Mouse (Mus musculus): Measurements from ENCODE around the gene Ikzf1. TPM values are rescaled to one million over a fixed set of nuclear protein-coding genes. Genes with fewer than 3 reads are reported as not detected.

Gene Ikzf1
- total and polyA plus RNA-seq, 2 experiments from 2014 or later, result 0.19 to 1.0 TPM

GRCm38 (mm10) chr11:11776071-11776821 lies 91.4 kb downstream of the Ikzf1 start:
- no peak for DNase-seq (ENCODE audit: low spot score)
- Histone ChIP-seq H3K9me3 (replicated peaks; ENCODE audit: control insufficient read depth, low read length) (no peaks in the 10 kb centered on the region), H3K36me3 (replicated peaks; ENCODE audit: control insufficient read depth, insufficient read depth, low read length) (no peaks in the 10 kb centered on the region), H3K4me1 (ENCODE audit: control insufficient read depth, insufficient read depth) (no peaks in the 10 kb centered on the region), H3K4me2 (ENCODE audit: low read depth, low read length) (no peak overlapping the region), H3K4me3 (ENCODE audit: low read depth, low read length) (no peak overlapping the region), H3K9ac (replicated peaks; ENCODE audit: low read depth, low read length) (no peak overlapping the region), H3K27ac (ENCODE audit: low read depth) (no peak overlapping the region), H3K27me3 (ENCODE audit: control insufficient read depth, insufficient read depth, low read length) (no peaks in the 10 kb centered on the region)
- 63% methylated on average over 4 of the region's 4 CpGs for WGBS
- no peak for TF ChIP-seq EP300 (IDR thresholded peaks at IDR 0.05; ENCODE audit: low read depth)
- TF ChIP-seq CTCF (IDR thresholded peaks at IDR 0.05; ENCODE audit: low read depth), result no peak
- ATAC-seq (ENCODE audit: insufficient read depth, low read depth), result no peak

- Histone ChIP-seq H3K27ac (ENCODE audit: low read depth) (no peak overlapping the region), H3K9ac (replicated peaks; ENCODE audit: low read depth, low read length) (no peak overlapping the region), H3K9me3 (replicated peaks; ENCODE audit: control insufficient read depth, low read length) (no peaks in the 10 kb centered on the region), H3K4me1 (ENCODE audit: control insufficient read depth, insufficient read depth) (no peaks in the 10 kb centered on the region), H3K4me2 (ENCODE audit: low read depth, low read length) (no peak overlapping the region), H3K27me3 (ENCODE audit: control insufficient read depth, insufficient read depth, low read length) (no peaks in the 10 kb centered on the region), H3K4me3 (ENCODE audit: low read depth, low read length) (no peak overlapping the region), H3K36me3 (replicated peaks; ENCODE audit: control insufficient read depth, insufficient read depth, low read length) (no peaks in the 10 kb centered on the region)
- no peak for ATAC-seq (ENCODE audit: insufficient read depth, low read depth)
- TF ChIP-seq EP300 (IDR thresholded peaks at IDR 0.05; ENCODE audit: low read depth), result no peak
- no peak for TF ChIP-seq CTCF (IDR thresholded peaks at IDR 0.05; ENCODE audit: low read depth)
- no peak for DNase-seq (ENCODE audit: low spot score)
- 75% methylated on average over 7 of the region's 7 CpGs for whole genome bisulfite sequencing
These were observed 92.0 kb downstream of the Ikzf1 start for GRCm38 (mm10) chr11:11776822-11777174.

GRCm38 (mm10) chr11:11777246-11777645 lies 92.4 kb downstream of the Ikzf1 start:
- ATAC-seq (ENCODE audit: insufficient read depth, low read depth), result no peak
- TF ChIP-seq CTCF (IDR thresholded peaks at IDR 0.05; ENCODE audit: low read depth) (no peak), EP300 (IDR thresholded peaks at IDR 0.05; ENCODE audit: low read depth) (no peak)
- no peaks in the 10 kb centered on the region for H3K36me3 ChIP-seq (replicated peaks; ENCODE audit: control insufficient read depth, insufficient read depth, low read length)
- H3K9ac ChIP-seq (replicated peaks; ENCODE audit: low read depth, low read length), result no peak overlapping the region
- H3K4me1 ChIP-seq (ENCODE audit: control insufficient read depth, insufficient read depth), result no peaks in the 10 kb centered on the region
- no peak overlapping the region for H3K4me2 ChIP-seq (ENCODE audit: low read depth, low read length)
- no peak overlapping the region for H3K4me3 ChIP-seq (ENCODE audit: low read depth, low read length)
- no peaks in the 10 kb centered on the region for H3K9me3 ChIP-seq (replicated peaks; ENCODE audit: control insufficient read depth, low read length)
- no peak for DNase-seq (ENCODE audit: low spot score)
- H3K27ac ChIP-seq (ENCODE audit: low read depth), result no peak overlapping the region
- 68% methylated on average over 3 of the region's 3 CpGs for WGBS
- no peaks in the 10 kb centered on the region for H3K27me3 ChIP-seq (ENCODE audit: control insufficient read depth, insufficient read depth, low read length)

GRCm38 (mm10) chr11:11777796-11778195 lies 93.0 kb downstream of the Ikzf1 start:
- DNase-seq (ENCODE audit: low spot score) (no peak), ATAC-seq (ENCODE audit: insufficient read depth, low read depth) (no peak)
- WGBS, result 75% methylated on average over 2 of the region's 2 CpGs
- Histone ChIP-seq H3K36me3 (replicated peaks; ENCODE audit: control insufficient read depth, insufficient read depth, low read length) (no peaks in the 10 kb centered on the region), H3K27ac (ENCODE audit: low read depth) (no peak overlapping the region), H3K4me1 (ENCODE audit: control insufficient read depth, insufficient read depth) (no peaks in the 10 kb centered on the region), H3K4me2 (ENCODE audit: low read depth, low read length) (no peak overlapping the region), H3K4me3 (ENCODE audit: low read depth, low read length) (no peak overlapping the region), H3K27me3 (ENCODE audit: control insufficient read depth, insufficient read depth, low read length) (no peaks in the 10 kb centered on the region), H3K9me3 (replicated peaks; ENCODE audit: control insufficient read depth, low read length) (no peaks in the 10 kb centered on the region), H3K9ac (replicated peaks; ENCODE audit: low read depth, low read length) (no peak overlapping the region)
- TF ChIP-seq EP300 (IDR thresholded peaks at IDR 0.05; ENCODE audit: low read depth), result no peak

- WGBS, result 85% methylated on average over 6 of the region's 6 CpGs
- TF ChIP-seq CTCF (IDR thresholded peaks at IDR 0.05; ENCODE audit: low read depth), result no peak
- TF ChIP-seq EP300 (IDR thresholded peaks at IDR 0.05; ENCODE audit: low read depth), result no peak
- no peak for DNase-seq (ENCODE audit: low spot score)
- H3K4me1 ChIP-seq (ENCODE audit: control insufficient read depth, insufficient read depth), result no peaks in the 10 kb centered on the region
- H3K4me3 ChIP-seq (ENCODE audit: low read depth, low read length), result no peak overlapping the region
- H3K27me3 ChIP-seq (ENCODE audit: control insufficient read depth, insufficient read depth, low read length), result no peaks in the 10 kb centered on the region
- ATAC-seq (ENCODE audit: insufficient read depth, low read depth), result no peak
- no peak overlapping the region for H3K9ac ChIP-seq (replicated peaks; ENCODE audit: low read depth, low read length)
- no peaks in the 10 kb centered on the region for H3K36me3 ChIP-seq (replicated peaks; ENCODE audit: control insufficient read depth, insufficient read depth, low read length)
- no peaks in the 10 kb centered on the region for H3K9me3 ChIP-seq (replicated peaks; ENCODE audit: control insufficient read depth, low read length)
- H3K4me2 ChIP-seq (ENCODE audit: low read depth, low read length), result no peak overlapping the region
- H3K27ac ChIP-seq (ENCODE audit: low read depth), result no peak overlapping the region
These were observed 93.5 kb downstream of the Ikzf1 start for GRCm38 (mm10) chr11:11778345-11778744.

GRCm38 (mm10) chr11:11781728-11782127 lies 96.9 kb downstream of the Ikzf1 start:
- no peak for ATAC-seq (ENCODE audit: insufficient read depth, low read depth)
- no peaks in the 10 kb centered on the region for H3K9me3 ChIP-seq (replicated peaks; ENCODE audit: control insufficient read depth, low read length)
- DNase-seq (ENCODE audit: low spot score), result no peak
- no peak overlapping the region for H3K9ac ChIP-seq (replicated peaks; ENCODE audit: low read depth, low read length)
- H3K36me3 ChIP-seq (replicated peaks; ENCODE audit: control insufficient read depth, insufficient read depth, low read length), result no peaks in the 10 kb centered on the region
- no peak overlapping the region for H3K4me2 ChIP-seq (ENCODE audit: low read depth, low read length)
- no peak overlapping the region for H3K27ac ChIP-seq (ENCODE audit: low read depth)
- 72% methylated on average over 8 of the region's 8 CpGs for WGBS
- H3K27me3 ChIP-seq (ENCODE audit: control insufficient read depth, insufficient read depth, low read length), result no peaks in the 10 kb centered on the region
- no peak for TF ChIP-seq EP300 (IDR thresholded peaks at IDR 0.05; ENCODE audit: low read depth)
- no peak for TF ChIP-seq CTCF (IDR thresholded peaks at IDR 0.05; ENCODE audit: low read depth)
- H3K4me3 ChIP-seq (ENCODE audit: low read depth, low read length), result no peak overlapping the region
- H3K4me1 ChIP-seq (ENCODE audit: control insufficient read depth, insufficient read depth), result no peaks in the 10 kb centered on the region

Measured in heart, postnatal 0 days (tissue).